Mouse (Mus musculus): Measurements from ENCODE around the gene Btnl4. TPM values are rescaled to one million over a fixed set of nuclear protein-coding genes. Genes with fewer than 3 reads are reported as not detected.

The Btnl4 gene
- polyA plus RNA-seq (2014; fragmentation: Illumina TruSeq; extraction: RNeasy Lipid Tissue Mini Kit (QIAGEN cat#74804); ENCODE audit: low read depth, low replicate concordance): not detected

GRCm38 (mm10) chr17:34477238-34478013 lies at the start of gene Btnl4:
Gene Btnl4 (minus strand): TSS chr17:34477318.

GRCm38 (mm10) chr17:34517252-34517651 lies 40.1 kb upstream of the Btnl4 start, which contains the start of gene Btnl6:
Gene Btnl6 (minus strand): TSS chr17:34517352.

Other genes starting within 250 kb of the Btnl4 start
- gene H2-Ob, start 238.4 kb downstream of the Btnl4 start, polyA plus RNA-seq (2014; fragmentation: Illumina TruSeq; extraction: RNeasy Lipid Tissue Mini Kit (QIAGEN cat#74804); ENCODE audit: low read depth, low replicate concordance): 1.1 TPM
- gene H2-Ab1, start 219.6 kb downstream of the Btnl4 start, polyA plus RNA-seq (2014; fragmentation: Illumina TruSeq; extraction: RNeasy Lipid Tissue Mini Kit (QIAGEN cat#74804); ENCODE audit: low read depth, low replicate concordance): 18.3 TPM
- 51.8 TPM for gene H2-Aa, start 189.5 kb downstream of the Btnl4 start, polyA plus RNA-seq (2014; fragmentation: Illumina TruSeq; extraction: RNeasy Lipid Tissue Mini Kit (QIAGEN cat#74804); ENCODE audit: low read depth, low replicate concordance)
- gene H2-Eb1, start 171.5 kb downstream of the Btnl4 start, polyA plus RNA-seq (2014; fragmentation: Illumina TruSeq; extraction: RNeasy Lipid Tissue Mini Kit (QIAGEN cat#74804); ENCODE audit: low read depth, low replicate concordance): 2.6 TPM
- gene H2-Eb2, start 151.7 kb downstream of the Btnl4 start, polyA plus RNA-seq (2014; fragmentation: Illumina TruSeq; extraction: RNeasy Lipid Tissue Mini Kit (QIAGEN cat#74804); ENCODE audit: low read depth, low replicate concordance): not detected
- gene Btnl2, start 122.5 kb downstream of the Btnl4 start, polyA plus RNA-seq (2014; fragmentation: Illumina TruSeq; extraction: RNeasy Lipid Tissue Mini Kit (QIAGEN cat#74804); ENCODE audit: low read depth, low replicate concordance): not detected
- not detected for gene Btnl1, start 100.2 kb downstream of the Btnl4 start, polyA plus RNA-seq (2014; fragmentation: Illumina TruSeq; extraction: RNeasy Lipid Tissue Mini Kit (QIAGEN cat#74804); ENCODE audit: low read depth, low replicate concordance)
- gene BC051142, start 78.5 kb downstream of the Btnl4 start, polyA plus RNA-seq (2014; fragmentation: Illumina TruSeq; extraction: RNeasy Lipid Tissue Mini Kit (QIAGEN cat#74804); ENCODE audit: low read depth, low replicate concordance): 1.9 TPM
- gene Btnl6, start 40.0 kb upstream of the Btnl4 start, polyA plus RNA-seq (2014; fragmentation: Illumina TruSeq; extraction: RNeasy Lipid Tissue Mini Kit (QIAGEN cat#74804); ENCODE audit: low read depth, low replicate concordance): not detected
- 0.93 TPM for gene Notch4, start 87.0 kb upstream of the Btnl4 start, polyA plus RNA-seq (2014; fragmentation: Illumina TruSeq; extraction: RNeasy Lipid Tissue Mini Kit (QIAGEN cat#74804); ENCODE audit: low read depth, low replicate concordance)
- gene Gpsm3, start 112.5 kb upstream of the Btnl4 start, polyA plus RNA-seq (2014; fragmentation: Illumina TruSeq; extraction: RNeasy Lipid Tissue Mini Kit (QIAGEN cat#74804); ENCODE audit: low read depth, low replicate concordance): 3.8 TPM
- gene Pbx2, start 113.9 kb upstream of the Btnl4 start, polyA plus RNA-seq (2014; fragmentation: Illumina TruSeq; extraction: RNeasy Lipid Tissue Mini Kit (QIAGEN cat#74804); ENCODE audit: low read depth, low replicate concordance): 11.4 TPM
- gene Ager, start 120.5 kb upstream of the Btnl4 start, polyA plus RNA-seq (2014; fragmentation: Illumina TruSeq; extraction: RNeasy Lipid Tissue Mini Kit (QIAGEN cat#74804); ENCODE audit: low read depth, low replicate concordance): not detected
- gene Rnf5, start 126.4 kb upstream of the Btnl4 start, polyA plus RNA-seq (2014; fragmentation: Illumina TruSeq; extraction: RNeasy Lipid Tissue Mini Kit (QIAGEN cat#74804); ENCODE audit: low read depth, low replicate concordance): 49.6 TPM
- gene Agpat1, start 126.9 kb upstream of the Btnl4 start, polyA plus RNA-seq (2014; fragmentation: Illumina TruSeq; extraction: RNeasy Lipid Tissue Mini Kit (QIAGEN cat#74804); ENCODE audit: low read depth, low replicate concordance): 2.9 TPM
- not detected for gene Egfl8, start 138.7 kb upstream of the Btnl4 start, polyA plus RNA-seq (2014; fragmentation: Illumina TruSeq; extraction: RNeasy Lipid Tissue Mini Kit (QIAGEN cat#74804); ENCODE audit: low read depth, low replicate concordance)
- gene Ppt2, start 151.2 kb upstream of the Btnl4 start, polyA plus RNA-seq (2014; fragmentation: Illumina TruSeq; extraction: RNeasy Lipid Tissue Mini Kit (QIAGEN cat#74804); ENCODE audit: low read depth, low replicate concordance): 7.2 TPM
- gene Prrt1, start 152.2 kb upstream of the Btnl4 start, polyA plus RNA-seq (2014; fragmentation: Illumina TruSeq; extraction: RNeasy Lipid Tissue Mini Kit (QIAGEN cat#74804); ENCODE audit: low read depth, low replicate concordance): 0.57 TPM
- 5.5 TPM for gene Fkbpl, start 167.4 kb upstream of the Btnl4 start, polyA plus RNA-seq (2014; fragmentation: Illumina TruSeq; extraction: RNeasy Lipid Tissue Mini Kit (QIAGEN cat#74804); ENCODE audit: low read depth, low replicate concordance)
- 1.8 TPM for gene Atf6b, start 169.8 kb upstream of the Btnl4 start, polyA plus RNA-seq (2014; fragmentation: Illumina TruSeq; extraction: RNeasy Lipid Tissue Mini Kit (QIAGEN cat#74804); ENCODE audit: low read depth, low replicate concordance)
- not detected for gene Tnxb, start 193.2 kb upstream of the Btnl4 start, polyA plus RNA-seq (2014; fragmentation: Illumina TruSeq; extraction: RNeasy Lipid Tissue Mini Kit (QIAGEN cat#74804); ENCODE audit: low read depth, low replicate concordance)

Measured in kidney, adult 10 weeks (tissue).